Mouse (Mus musculus) liver, embryonic 15.5 days (tissue): Measurements from ENCODE around the gene Snf8. TPM values are rescaled to one million over a fixed set of nuclear protein-coding genes. Genes with fewer than 3 reads are reported as not detected.

Source experiments
- polyA plus RNA-seq: library from polyadenylated mRNA; unstranded; fragments of >200 nt; fragmentation: Nextera tagmentation; extraction: Ambion mirVana; gene quantifications from 2 replicates; pipeline ENCODE4 v1.2.1, GENCODE M21; 2015

The Snf8 gene
- polyA plus RNA-seq, 1 experiment from 2014 or later = 64.2 TPM

Other genes with a start within 250 kb of the Snf8 start
- 6.4 and 7.1 TPM in 2 replicates for gene Phospho1, start 210.4 kb upstream of the Snf8 start, polyA plus RNA-seq
- gene Gngt2, start 197.7 kb upstream of the Snf8 start, polyA plus RNA-seq = 20.1 and 22.1 TPM in 2 replicates
- gene Abi3, start 192.4 kb upstream of the Snf8 start, polyA plus RNA-seq = 6.9 and 7.0 TPM in 2 replicates
- 0.17 and 0.20 TPM in 2 replicates for gene B4galnt2, start 120.0 kb upstream of the Snf8 start, polyA plus RNA-seq
- gene Igf2bp1, start 28.9 kb upstream of the Snf8 start, polyA plus RNA-seq = 11.9 and 12.9 TPM in 2 replicates
- not detected in 2 replicates for gene Gip, start 10.3 kb upstream of the Snf8 start, polyA plus RNA-seq
- gene Ube2z, start 30.5 kb downstream of the Snf8 start, polyA plus RNA-seq = 14.4 and 16.5 TPM in 2 replicates
- gene Atp5g1, start 40.8 kb downstream of the Snf8 start, polyA plus RNA-seq = 466 and 500 TPM in 2 replicates
- not detected in 2 replicates for gene Calcoco2, start 77.1 kb downstream of the Snf8 start, polyA plus RNA-seq
- not detected in 2 replicates for gene Ttll6, start 98.9 kb downstream of the Snf8 start, polyA plus RNA-seq
- not detected in 2 replicates for gene Hoxb13, start 159.4 kb downstream of the Snf8 start, polyA plus RNA-seq
- not detected in 2 replicates for gene Hoxb9, start 236.6 kb downstream of the Snf8 start, polyA plus RNA-seq
- gene Hoxb8, start 247.0 kb downstream of the Snf8 start, polyA plus RNA-seq = not detected in 2 replicates